Mouse (Mus musculus) stomach, postnatal 0 days (tissue): ENCODE measurements at regions not wholly inside any gene's neighbourhood (a gene's known extent, or its start where the extent isn't known, plus 50 kb on each side); places are given as distances from the start of the nearest gene placed in this dataset.

Experiments
- CTCF ChIP-seq: IDR thresholded peaks from 2 replicates; pipeline ENCODE4 v1.5.1; 2016; ENCODE audit warnings: antibody characterized with exemption, low read depth, mild to moderate bottlenecking, moderate library complexity
- EP300 ChIP-seq: optimal IDR thresholded peaks from 2 replicates; pipeline ENCODE3; 2016; ENCODE audit warnings: antibody characterized with exemption

GRCm38 (mm10) chr8:27677143-27678106 lies 230.0 kb downstream of the Poteg start:
- TF ChIP-seq CTCF = peak; percentile 85
- TF ChIP-seq EP300 = no peak
